Mouse (Mus musculus) lung, postnatal 36 days (tissue): Measurements from ENCODE around the gene Capn2.

ENCODE experiments used
- DNase-seq: peaks from one replicate; pipeline ENCODE4 v3.0.0; 2022; ENCODE audit warnings: mixed read lengths

The Capn2 gene

DNA sequence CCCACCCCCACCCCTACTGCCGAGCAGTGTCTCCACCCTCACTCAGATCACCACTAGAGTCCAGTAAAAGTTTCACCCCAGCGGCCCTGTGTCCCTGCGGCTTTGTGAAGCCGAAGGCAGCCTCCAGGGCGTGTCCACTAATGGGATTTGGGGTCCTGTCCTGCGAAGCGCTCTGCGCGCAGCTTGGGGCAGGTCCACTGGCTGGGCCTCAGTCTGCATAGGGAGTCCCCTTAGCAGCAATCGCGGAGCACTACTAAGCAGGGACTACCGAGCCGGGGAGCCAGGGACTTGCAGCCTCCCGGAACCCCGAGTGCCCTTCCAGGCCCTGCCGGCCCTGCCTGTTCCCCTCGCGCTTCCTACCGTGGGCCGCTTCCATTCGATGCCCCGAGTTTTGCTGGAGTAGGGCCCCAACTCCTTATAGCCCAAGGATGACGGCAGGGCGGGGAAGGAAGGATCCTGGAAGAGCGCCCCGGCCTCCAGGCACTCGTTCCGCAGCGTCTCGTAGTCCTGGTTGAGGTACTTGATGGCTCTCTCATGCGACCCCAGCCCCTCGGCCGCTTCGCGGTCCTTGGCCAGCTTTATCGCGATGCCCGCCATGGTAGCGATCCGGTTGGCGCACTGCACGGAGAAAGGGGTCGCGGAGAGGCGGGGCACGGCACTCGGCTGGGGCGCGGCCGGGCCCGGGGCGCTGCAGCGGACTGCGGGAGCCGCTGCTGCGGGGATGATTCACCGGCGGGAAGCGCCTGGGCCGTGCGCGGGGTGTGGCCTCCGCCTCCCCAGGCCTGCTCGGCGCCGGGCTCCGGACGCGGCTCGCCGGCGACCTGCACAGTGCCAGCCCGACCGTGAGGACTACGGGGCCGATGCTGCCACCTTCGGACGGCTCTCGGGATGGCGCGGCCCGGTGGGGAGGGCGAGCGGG lies at the start of gene Capn2:
TSS of gene Capn2 (minus strand) at position 851 of the 919 bp plus-strand sequence.
- DNase-seq: peak; percentile 92

GRCm38 (mm10) chr1:182565351-182565835 lies 48.0 kb upstream of the Capn2 start:
- no peak for DNase-seq

DNA sequence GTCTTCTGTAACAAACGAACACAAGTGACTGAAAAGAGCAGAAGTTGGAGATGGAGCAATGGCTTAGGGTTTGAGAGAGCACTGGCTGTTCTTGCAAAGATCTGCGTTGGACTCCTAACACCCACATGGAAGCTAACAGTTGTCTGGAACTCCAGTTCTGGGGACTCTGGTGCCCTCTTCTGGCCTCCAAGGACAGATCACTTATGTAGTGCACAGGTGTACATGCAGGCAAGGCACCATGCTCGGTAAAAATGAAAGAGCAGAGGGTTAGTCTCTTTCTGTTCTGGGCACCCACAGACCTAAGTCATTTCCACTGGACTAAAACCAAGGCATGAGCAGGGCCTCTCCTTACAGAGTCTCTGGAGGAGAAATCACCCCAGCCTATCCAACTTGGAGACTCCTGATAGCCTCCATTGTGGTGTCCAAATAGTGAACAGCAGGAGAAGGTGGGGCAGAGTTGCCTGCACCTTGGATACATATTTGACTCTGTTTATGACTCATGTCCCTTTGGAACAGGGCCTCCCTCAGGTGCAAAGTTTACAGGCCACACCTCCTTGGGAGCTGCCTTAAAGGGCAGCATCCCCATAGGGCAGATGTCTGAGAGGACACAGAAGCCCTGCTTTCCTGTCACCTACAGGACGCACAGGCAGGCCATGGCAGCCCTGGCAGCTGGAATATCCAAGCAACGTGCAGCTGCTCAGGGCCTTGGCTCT lies 47.2 kb upstream of the Capn2 start, which contains the start of gene Capn8:
TSS of gene Capn8 (plus strand) at position 600 of the 713 bp plus-strand sequence.
- peak; percentile 64 for DNase-seq

DNA sequence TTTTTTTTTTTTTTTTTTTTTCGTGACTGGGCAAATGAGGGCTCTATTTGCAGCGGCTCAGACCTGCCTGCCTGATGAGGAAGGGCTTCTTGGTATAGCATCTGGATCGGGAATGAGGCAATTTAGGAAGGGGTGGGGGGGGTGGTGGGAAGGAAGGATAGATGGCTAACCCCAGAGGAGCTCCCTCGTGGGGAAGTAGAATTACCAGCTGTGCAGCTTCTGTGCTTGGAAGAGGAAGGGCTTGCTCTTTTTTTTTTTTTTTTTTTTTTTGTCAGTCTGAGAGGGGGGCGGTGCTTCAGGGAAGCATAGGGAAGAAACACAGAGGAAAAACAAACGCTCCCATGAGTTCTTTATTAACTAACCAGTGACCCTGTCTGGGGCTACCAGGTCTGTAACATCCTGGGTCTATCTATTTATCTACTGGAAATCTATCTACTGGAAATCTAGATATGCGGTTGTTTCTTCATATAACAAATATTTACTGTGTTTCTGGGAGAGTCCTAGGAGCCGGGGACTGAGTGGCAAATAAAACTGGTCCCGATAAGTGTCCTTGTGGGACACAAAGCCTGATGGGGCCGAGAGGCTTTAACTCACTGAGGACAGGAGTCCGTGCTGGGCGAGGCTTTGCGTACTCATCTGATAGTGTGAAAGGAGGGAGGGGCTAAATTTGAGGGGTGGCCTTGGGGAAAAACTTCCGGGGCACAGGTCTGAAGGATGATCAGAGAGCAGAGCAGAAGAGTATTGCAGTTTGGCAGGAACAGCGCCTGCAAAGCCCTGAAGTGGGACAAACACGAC lies 45.4 kb upstream of the Capn2 start:
- peak; percentile 55 for DNase-seq

DNA sequence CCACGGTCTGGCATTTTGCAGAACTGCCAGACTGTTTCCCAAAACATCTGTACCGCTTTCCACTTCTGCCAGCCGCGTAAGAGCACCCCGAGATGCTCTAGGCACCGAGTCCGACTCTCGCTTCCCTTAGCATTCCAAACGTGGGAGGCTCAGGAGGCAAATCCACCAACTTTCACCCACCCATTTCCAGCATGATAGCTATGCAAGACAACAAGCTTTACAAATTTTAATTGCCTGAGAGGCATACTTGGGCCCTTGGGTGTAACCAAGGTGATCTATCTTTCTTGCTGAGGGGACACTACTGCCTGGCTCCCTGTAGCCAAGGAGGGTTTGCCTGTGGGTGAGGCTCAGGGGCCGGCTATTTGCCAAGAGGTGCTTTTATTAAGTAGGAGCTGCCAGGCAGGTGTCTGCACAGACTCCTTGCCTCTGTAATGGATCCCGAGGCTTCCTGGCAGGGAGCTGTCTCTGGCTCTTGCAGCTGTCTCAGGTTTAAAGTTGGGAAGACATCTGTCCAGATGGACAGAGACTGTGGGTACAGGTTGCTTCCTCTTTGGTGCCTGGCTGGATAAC lies 44.6 kb upstream of the Capn2 start:
- peak; percentile 55 for DNase-seq

DNA sequence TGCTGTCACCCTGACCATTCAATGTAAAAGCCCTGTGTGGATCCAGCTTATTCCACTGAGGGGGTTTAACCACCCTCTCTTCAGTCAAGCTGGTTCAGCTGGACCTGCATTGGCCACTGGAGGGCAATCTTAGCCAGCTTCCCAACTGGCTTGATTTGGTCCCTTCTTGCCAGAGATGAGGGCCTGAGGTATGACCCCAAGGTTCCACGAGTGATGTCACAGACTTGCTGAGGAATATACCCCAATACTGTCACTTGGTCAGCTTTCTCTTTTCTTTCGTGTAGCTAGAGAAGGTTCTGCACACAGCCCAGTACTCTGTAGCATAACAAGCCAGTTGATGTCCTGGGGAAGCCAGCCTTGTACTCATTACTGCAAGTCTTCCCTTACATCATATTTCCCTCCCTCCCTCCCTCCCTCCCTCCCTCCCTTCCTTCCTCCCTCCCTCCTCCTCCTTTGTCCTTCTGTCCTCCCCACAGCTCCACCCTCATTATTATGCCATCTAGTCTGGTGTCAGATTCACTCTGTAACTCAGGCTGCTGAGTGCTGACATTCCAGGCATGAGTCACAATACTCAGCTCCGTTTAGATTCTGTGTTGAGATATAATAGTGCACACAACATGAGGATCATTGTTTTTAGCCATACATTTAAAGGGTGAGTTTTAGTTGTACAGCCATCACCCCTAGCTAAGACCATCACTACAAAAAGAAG lies 43.1 kb upstream of the Capn2 start:
- peak; percentile 61 for DNase-seq

DNA sequence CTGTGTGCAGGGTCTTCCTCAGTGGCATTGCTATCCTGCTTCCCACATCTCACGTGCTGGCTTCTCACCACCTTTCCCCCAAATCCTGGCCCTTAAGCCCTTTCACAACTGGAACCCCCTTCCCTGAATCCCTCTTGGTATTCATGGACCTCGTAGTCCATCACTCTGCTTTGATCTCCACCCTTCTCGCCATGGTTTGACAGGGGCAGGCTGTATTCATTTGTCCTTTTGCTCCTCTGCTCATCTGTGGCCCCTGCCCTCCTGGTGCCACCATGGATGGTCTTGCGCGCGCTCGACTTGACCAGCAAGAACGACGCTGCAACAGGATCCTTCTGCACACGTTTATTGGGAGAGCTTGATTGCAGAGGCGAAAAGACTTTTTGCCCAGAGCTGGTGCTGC lies 42.1 kb upstream of the Capn2 start:
- DNase-seq: no peak

- DNase-seq: no peak
Measured at GRCm38 (mm10) chr1:182558271-182558670, 40.9 kb upstream of the Capn2 start.

DNA sequence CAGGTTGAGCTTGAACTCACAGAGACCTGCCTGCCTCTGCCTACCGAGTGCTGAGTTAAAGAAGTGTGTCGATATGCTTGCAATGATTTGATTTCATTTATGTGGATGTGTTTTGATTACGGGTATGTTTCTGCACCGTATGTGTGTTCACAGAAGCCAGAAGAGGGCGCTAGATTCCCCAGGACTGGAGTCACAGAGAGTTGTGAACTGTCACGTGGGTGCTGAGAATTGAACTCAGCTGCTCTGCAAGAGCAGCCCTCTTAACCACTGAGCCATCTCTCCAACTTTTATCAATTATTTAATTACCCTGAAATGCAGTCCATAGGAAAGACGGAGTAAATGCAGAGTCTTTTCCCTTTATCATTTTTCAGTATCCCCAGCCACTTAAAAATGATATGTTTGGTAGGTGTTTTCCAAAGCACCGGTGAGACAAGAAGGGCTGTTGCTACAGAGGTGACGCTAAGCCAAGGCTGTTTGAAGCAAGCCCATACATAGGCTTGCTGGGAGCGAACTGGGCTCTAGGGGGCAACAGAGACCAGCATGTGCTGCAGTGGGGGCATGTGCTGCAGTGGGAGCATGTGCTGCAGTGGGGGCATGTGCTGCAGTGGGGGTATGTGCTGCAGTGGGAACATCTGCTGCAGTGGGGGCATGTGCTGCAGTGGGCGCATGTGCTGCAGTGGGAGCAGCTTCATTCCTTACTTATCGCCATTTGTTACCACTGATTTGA lies 36.4 kb upstream of the Capn2 start:
- DNase-seq: peak; percentile 73

DNA sequence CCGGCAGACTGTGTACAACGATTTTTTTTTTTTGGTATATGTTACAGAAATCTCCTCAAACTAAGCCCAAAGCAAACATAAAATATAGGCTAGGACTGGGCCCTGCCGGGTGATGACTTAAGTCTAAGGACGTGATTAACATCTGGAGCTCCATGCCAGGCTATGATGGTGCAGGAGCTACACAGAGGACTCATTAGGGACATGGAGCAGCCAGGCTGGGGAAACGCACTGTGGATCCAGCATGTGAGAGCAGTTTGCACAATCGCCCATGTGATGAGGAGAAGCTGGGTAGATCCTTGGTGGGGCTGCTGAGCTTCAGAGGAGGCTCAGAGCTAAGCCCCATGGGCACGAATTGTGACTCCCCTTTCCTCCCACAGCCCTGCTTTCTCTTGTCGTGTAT lies 33.4 kb upstream of the Capn2 start:
- DNase-seq: no peak

DNA sequence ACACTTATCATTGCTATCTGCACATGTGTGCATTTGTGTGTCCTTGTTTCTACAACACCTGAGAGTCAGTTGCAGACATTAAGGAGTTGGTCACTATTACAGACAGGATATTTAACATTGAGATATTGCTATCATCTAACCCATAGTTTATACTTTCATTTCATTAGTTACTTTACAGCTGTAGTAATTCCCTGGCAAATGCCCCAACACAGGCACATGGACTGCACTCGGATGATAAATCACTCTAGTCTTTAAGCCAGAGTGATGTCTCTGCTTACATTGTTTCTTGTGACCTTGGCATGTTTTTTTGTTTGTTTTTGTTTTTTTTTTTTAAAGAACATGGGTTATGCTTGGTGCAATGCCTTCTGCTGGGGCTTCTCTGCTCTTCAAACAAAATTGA lies 26.5 kb upstream of the Capn2 start:
- no peak for DNase-seq

DNA sequence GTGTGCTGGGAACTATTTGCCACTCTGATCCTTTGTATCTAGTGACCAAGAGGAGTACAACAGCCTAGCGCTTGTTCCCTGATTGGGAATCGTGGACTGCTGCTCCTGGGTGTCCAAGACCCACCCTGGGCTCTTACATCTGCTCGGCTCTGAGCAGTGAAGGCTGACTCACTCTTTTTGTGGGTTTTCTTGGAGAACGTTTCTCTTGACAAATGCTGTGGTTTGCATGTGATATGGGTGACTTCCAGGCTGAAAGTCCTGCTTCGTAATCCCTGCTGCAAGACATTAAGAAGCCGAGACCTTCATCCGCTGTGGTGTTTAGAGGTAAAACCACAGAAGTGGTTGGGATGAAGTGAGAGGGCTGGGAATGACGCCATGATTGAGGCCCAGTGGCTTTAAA lies 25.7 kb upstream of the Capn2 start:
- peak; percentile 22 for DNase-seq

DNA sequence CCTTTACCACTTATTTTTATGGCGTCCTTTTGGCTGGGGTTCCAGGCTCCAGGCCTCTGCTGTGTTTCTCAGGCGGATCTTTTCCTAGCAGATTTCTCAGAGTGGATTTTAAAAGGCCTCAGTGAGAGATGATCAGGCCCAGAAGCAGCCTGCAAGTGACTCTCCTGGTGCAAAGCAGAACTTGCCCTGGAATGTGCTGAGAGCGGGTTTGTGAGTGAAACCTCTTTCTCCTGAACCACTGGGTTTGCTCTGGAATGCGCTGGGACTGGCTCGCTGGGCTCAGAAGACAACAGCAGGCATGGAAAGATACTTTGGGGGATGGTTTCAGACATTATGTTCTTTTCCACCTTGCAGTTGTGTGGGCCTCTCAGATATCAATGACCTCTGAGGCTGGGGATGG lies 24.7 kb upstream of the Capn2 start:
- DNase-seq: no peak

DNA sequence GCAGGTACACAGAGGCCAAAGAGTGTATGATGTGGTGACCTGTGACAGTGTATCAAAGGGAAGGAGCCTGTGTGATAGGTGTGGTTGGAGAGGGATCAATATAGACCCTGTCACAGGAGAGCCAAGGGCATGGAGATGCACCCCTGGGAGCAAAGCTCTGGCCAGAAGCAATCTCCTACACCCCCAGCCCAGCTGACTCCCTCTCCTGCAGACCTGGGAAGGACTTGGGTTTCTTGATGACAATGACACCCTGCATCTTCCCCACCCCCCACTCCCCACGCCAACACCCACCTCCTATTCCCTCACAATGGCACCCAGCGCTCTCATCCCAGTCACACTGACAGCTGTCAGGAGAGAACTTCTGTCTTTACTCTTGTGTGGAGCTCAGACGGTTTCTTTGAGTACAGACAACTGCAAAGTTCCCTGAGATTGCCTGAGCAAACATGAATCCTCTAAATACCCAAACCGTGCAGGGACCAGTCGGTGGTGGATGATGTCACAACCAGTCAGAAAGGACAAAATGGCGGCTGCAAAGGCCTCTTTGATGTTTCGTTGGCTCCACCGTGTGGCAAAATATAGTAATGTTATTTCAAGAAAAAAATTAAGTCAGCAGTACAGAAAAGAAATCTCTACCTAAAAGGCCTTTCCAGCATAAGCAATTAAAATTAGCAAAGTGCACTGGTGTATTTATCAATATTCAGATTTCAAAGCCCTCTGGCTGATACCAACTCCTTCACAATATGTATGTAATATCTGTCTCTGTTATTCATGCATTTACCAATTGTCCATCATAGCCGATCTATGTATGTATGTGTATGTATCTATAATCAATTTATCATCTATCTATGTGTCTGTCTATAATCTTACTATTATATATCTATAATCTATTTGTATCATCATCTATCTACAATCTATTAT lies 21.9 kb upstream of the Capn2 start:
- DNase-seq: peak; percentile 93

GRCm38 (mm10) chr1:182535080-182535481 lies 17.7 kb upstream of the Capn2 start:
- no peak for DNase-seq

DNA sequence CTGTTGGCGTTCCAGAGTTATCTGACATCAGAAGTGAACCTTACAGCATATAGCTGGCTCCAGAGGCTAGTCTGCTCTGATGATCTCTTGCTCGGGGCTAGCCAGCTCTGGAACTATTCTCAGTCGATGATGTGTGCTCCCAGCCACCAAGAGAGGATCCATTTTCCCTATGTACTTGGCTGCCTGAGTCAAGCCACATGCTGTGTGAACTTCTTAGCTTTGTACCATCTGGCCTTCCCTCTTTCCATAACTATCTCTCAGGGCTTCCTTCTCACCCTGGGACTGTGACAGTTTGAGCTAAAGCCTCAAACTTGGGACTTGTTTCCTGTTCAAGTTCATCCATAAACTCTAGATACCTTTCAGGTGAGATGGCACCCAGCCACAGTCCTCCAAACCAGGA lies 16.2 kb upstream of the Capn2 start:
- DNase-seq: no peak

GRCm38 (mm10) chr1:182527921-182528858 lies 10.8 kb upstream of the Capn2 start:
- DNase-seq: peak; percentile 70

- DNase-seq: no peak
Measured at GRCm38 (mm10) chr1:182527261-182527766, 9.9 kb upstream of the Capn2 start.

GRCm38 (mm10) chr1:182525601-182526000 lies 8.2 kb upstream of the Capn2 start:
- DNase-seq: no peak
